Comparison of ENCODE assay signal across 26 mouse cellular contexts in the genomic region with DNA sequence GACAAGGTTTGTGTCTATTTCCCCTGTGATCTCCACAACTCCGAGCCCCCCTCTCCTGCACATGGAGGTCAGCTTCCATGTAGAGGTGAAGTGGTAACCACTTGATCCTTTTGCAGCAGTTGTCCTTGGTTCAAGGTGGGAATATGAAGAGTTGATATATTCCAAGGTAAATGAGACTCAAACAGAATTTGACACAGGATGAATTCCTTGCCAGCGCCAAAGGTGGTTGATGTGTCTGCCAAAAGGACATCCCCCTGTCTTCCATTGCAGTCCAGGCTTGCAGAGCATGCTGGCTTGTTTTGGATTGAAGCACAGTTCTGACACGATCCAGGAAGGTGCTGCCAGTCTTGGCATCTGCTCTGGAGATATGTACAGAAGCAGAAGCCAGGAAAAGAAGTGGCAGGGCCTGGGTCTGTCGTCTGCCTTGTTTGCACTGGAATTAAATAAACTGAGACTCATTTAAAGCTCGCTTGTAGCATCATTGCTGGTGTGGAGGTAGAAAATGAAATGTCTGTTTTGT.
DNase-seq lines count a peak whose midpoint lies in the region; ATAC-seq and TF ChIP-seq lines count a peak whose summit lies in the region.
"Had no signal": no experiment of that assay in that cellular context is flagged by ENCODE, and none has a peak within 500 bp of the region (broad histone marks: within the 10 kb centered on the region; RNA-seq: fewer than 3 reads in every experiment).

No protein-coding gene starts in this region.

- WGBS in lung, adult 2 months: 58% methylated on average over 5 of the region's 5 CpGs
- WGBS in midbrain, embryonic 13.5 days: 86% methylated on average over 5 of the region's 5 CpGs

- no peak for ATAC-seq in midbrain, embryonic 13.5 days
- ATAC-seq: activated CD4-positive, CD25-positive, alpha-beta regulatory T cell, adult 4 months; hindbrain, postnatal 0 days; intestine, embryonic 16.5 days had no signal

- peak; percentile 24 for DNase-seq in layer of hippocampus, postnatal 10 days (ENCODE audit: low spot score in 2 of 2)
- DNase-seq in layer of hippocampus, adult 9-10 months (ENCODE audit: low spot score): no peak
- peak; percentile 76 for DNase-seq in cerebellum, adult 11 months
- DNase-seq in cerebellum, adult 8-10 months: peak; percentile 70
- DNase-seq in cerebellum, postnatal 36 days: peak; percentile 73 to 78
- no peak for DNase-seq in lung, adult 2 months
- DNase-seq: adrenal gland, adult 8-10 months; gastrocnemius, postnatal 25 days; heart, adult 18-20 months; heart, postnatal 10 days; kidney, postnatal 25 days; lung, adult 18-20 months; lung, postnatal 14 days; right cerebral cortex, adult 18-20 months; thymus, adult 2 months; thymus, postnatal 4 days had no signal

- H3K27ac ChIP-seq in midbrain, embryonic 13.5 days: no peak overlapping the region
- H3K27ac ChIP-seq: embryonic facial prominence, embryonic 15.5 days; hindbrain, postnatal 0 days; limb, embryonic 12.5 days; neural tube, embryonic 15.5 days had no signal

- H3K9ac ChIP-seq in midbrain, embryonic 13.5 days (replicated peaks): no peak overlapping the region
- H3K9ac ChIP-seq: embryonic facial prominence, embryonic 15.5 days; heart, embryonic 12.5 days; limb, embryonic 12.5 days; neural tube, embryonic 15.5 days had no signal

- no peaks in the 10 kb centered on the region for H3K9me3 ChIP-seq in midbrain, embryonic 13.5 days
- H3K9me3 ChIP-seq: embryonic facial prominence, embryonic 15.5 days; heart, embryonic 12.5 days; limb, embryonic 12.5 days; neural tube, embryonic 15.5 days had no signal

- TF ChIP-seq POLR2A in lung, adult 2 months (IDR thresholded peaks at IDR 0.05; ENCODE audit: borderline replicate concordance, extremely low read depth, low read depth, low read length): no peak

- no peaks in the 10 kb centered on the region for H3K27me3 ChIP-seq in midbrain, embryonic 13.5 days
- H3K27me3 ChIP-seq: embryonic facial prominence, embryonic 15.5 days; heart, embryonic 12.5 days; limb, embryonic 12.5 days; neural tube, embryonic 15.5 days had no signal

- no peak overlapping the region for H3K4me3 ChIP-seq in lung, adult 2 months (replicated peaks; ENCODE audit: extremely low read depth, low read depth, low read length)
- no peak overlapping the region for H3K4me3 ChIP-seq in midbrain, embryonic 13.5 days (replicated peaks)
- H3K4me3 ChIP-seq: embryonic facial prominence, embryonic 15.5 days; heart, embryonic 12.5 days; limb, embryonic 12.5 days; neural tube, embryonic 15.5 days had no signal

- no peak overlapping the region for H3K4me2 ChIP-seq in midbrain, embryonic 13.5 days (replicated peaks)
- H3K4me2 ChIP-seq: embryonic facial prominence, embryonic 15.5 days; heart, embryonic 12.5 days; limb, embryonic 12.5 days; liver, embryonic 11.5 days; midbrain, embryonic 11.5 days; neural tube, embryonic 15.5 days had no signal

- no peaks in the 10 kb centered on the region for H3K4me1 ChIP-seq in lung, adult 2 months (ENCODE audit: control insufficient read depth, insufficient read depth, low read length)
- H3K4me1 ChIP-seq in midbrain, embryonic 13.5 days (replicated peaks): peaks cover 18% of the 10 kb centered on the region
- H3K4me1 ChIP-seq: embryonic facial prominence, embryonic 15.5 days; heart, embryonic 12.5 days; limb, embryonic 12.5 days had no signal

- TF ChIP-seq CTCF in lung, adult 2 months (IDR thresholded peaks at IDR 0.05; ENCODE audit: insufficient read depth, low read length): no peak

- no peaks in the 10 kb centered on the region for H3K36me3 ChIP-seq in midbrain, embryonic 13.5 days
- H3K36me3 ChIP-seq: embryonic facial prominence, embryonic 15.5 days; heart, embryonic 12.5 days; limb, embryonic 12.5 days; neural tube, embryonic 15.5 days had no signal

Comparison
In these comparisons a context has a peak if more than half of its experiments do, and no peak if none do; other contexts are left out.
1. DNase-seq: peak in layer of hippocampus, postnatal 10 days (2 of 2), cerebellum, adult 11 months (single experiment), cerebellum, adult 8-10 months (single experiment) and cerebellum, postnatal 36 days (2 of 2); none in layer of hippocampus, adult 9-10 months (single experiment) and lung, adult 2 months (single experiment).